12 mouse cellular contexts compared by ENCODE assay signal in the genomic region with DNA sequence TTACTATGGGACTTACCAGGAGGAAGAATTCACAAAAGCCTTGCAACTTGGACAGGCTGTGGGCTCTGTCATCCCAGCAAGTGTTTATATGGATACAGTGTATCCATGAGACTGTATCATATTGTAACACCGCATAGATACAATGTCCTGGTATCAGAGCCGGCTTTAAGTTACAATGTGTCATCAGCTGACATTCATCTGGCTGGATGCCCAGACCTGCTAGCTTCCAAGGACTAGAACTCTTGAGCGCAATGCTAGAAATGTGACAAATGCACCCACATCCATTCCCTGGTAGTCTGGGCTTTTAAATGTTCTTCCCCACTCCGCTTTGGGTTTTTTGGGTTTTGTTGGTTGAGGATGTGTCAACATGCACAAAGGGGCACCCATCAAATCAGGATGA. TPM values are rescaled to one million over a fixed set of nuclear protein-coding genes. Genes with fewer than 3 reads are reported as not detected.
DNase-seq lines count a peak whose midpoint lies in the region; ATAC-seq lines count a peak whose summit lies in the region.
"Had no signal": no experiment of that assay in that cellular context is flagged by ENCODE, and none has a peak within 500 bp of the region (broad histone marks: within the 10 kb centered on the region; RNA-seq: fewer than 3 reads in every experiment).

No protein-coding gene starts in this region.

- no peaks in the 10 kb centered on the region for H3K9me3 ChIP-seq in heart, embryonic 16.5 days (replicated peaks; ENCODE audit: control insufficient read depth, low read length)
- H3K9me3 ChIP-seq in hindbrain, embryonic 12.5 days (replicated peaks), result no peaks in the 10 kb centered on the region
- H3K9me3 ChIP-seq: forebrain, embryonic 12.5 days; liver, embryonic 15.5 days had no signal

- ATAC-seq in heart, embryonic 16.5 days (replicated peaks; ENCODE audit: extremely low read depth, insufficient read depth, low FRiP score), result peak; percentile 49; the same call in 1 of the 2 replicates
- ATAC-seq in activated CD4-positive, CD25-positive, alpha-beta regulatory T cell, adult 4 months, result no peak
- no peak for ATAC-seq in hindbrain, embryonic 12.5 days (ENCODE audit: low FRiP score)
- ATAC-seq: intestine, postnatal 0 days had no signal

- peaks cover 38% of the 10 kb centered on the region for H3K4me1 ChIP-seq in heart, embryonic 16.5 days (ENCODE audit: control insufficient read depth, insufficient read depth, low read length)
- 0 out of 2 replicates have a peak, but pooled peaks cover 3% of the 10 kb centered on the region for H3K4me1 ChIP-seq in hindbrain, embryonic 12.5 days

- H3K27me3 ChIP-seq in heart, embryonic 16.5 days (ENCODE audit: control insufficient read depth, insufficient read depth, low read length), result no peaks in the 10 kb centered on the region
- no peaks in the 10 kb centered on the region for H3K27me3 ChIP-seq in hindbrain, embryonic 12.5 days
- H3K27me3 ChIP-seq: liver, embryonic 15.5 days had no signal

- H3K36me3 ChIP-seq in heart, embryonic 16.5 days (ENCODE audit: control insufficient read depth, insufficient read depth), result peaks cover 10% of the 10 kb centered on the region; the same call in 1 of the 2 replicates
- no peaks in the 10 kb centered on the region for H3K36me3 ChIP-seq in hindbrain, embryonic 12.5 days
- H3K36me3 ChIP-seq: forebrain, embryonic 12.5 days; liver, embryonic 15.5 days had no signal

- 0 out of 2 replicates have a peak overlapping the region, but pooled peaks have one; percentile 20 for H3K9ac ChIP-seq in heart, embryonic 16.5 days (ENCODE audit: low read length)
- no peak overlapping the region for H3K9ac ChIP-seq in hindbrain, embryonic 12.5 days
- H3K9ac ChIP-seq: forebrain, embryonic 12.5 days; liver, embryonic 15.5 days had no signal

- no peak overlapping the region for H3K4me3 ChIP-seq in heart, embryonic 16.5 days (ENCODE audit: low read length)
- H3K4me3 ChIP-seq in hindbrain, embryonic 12.5 days, result no peak overlapping the region
- H3K4me3 ChIP-seq: forebrain, embryonic 12.5 days; liver, embryonic 15.5 days had no signal

- WGBS in heart, embryonic 16.5 days, result 15% methylated on average over 4 of the region's 4 CpGs
- 78% methylated on average over 4 of the region's 4 CpGs for WGBS in hindbrain, embryonic 12.5 days

- peak overlapping the region; percentile 67 for H3K27ac ChIP-seq in heart, embryonic 16.5 days (ENCODE audit: low read length)
- H3K27ac ChIP-seq in hindbrain, embryonic 12.5 days, result no peak overlapping the region
- H3K27ac ChIP-seq: forebrain, embryonic 12.5 days; liver, embryonic 15.5 days had no signal

- peak; percentile 9 for DNase-seq in cerebellum, adult 9-11 months
- DNase-seq in cerebellum, adult 11-12 months, result no peak
- peak; percentile 64 for DNase-seq in kidney, postnatal 14 days
- DNase-seq in kidney, adult 11 months, result no peak
- peak; percentile 81 for DNase-seq in 416B (ENCODE audit: low read depth)
- DNase-seq: thymus, postnatal 4 days had no signal

- H3K4me2 ChIP-seq in heart, embryonic 16.5 days (ENCODE audit: low read depth, low read length), result no peak overlapping the region
- no peak overlapping the region for H3K4me2 ChIP-seq in hindbrain, embryonic 12.5 days (replicated peaks)
- H3K4me2 ChIP-seq: forebrain, embryonic 12.5 days; liver, embryonic 15.5 days had no signal

RNA-seq across cellular contexts. Expression of gene Elk3, which starts 22.6 kb away (rescaled TPM):
- polyA plus RNA-seq in heart, embryonic 16.5 days (2015; fragmentation: Nextera tagmentation; extraction: Ambion mirVana), result 29.3 and 34.2 TPM in 2 replicates
- 10 to 100 TPM; 30.4 to 37.0 TPM for polyA plus RNA-seq in activated CD4-positive, CD25-positive, alpha-beta regulatory T cell, adult 4 months (2017; shearing (Covaris generic))
- 20.9 and 23.6 TPM in 2 replicates for polyA plus RNA-seq in hindbrain, embryonic 12.5 days (2016; fragmentation: Nextera tagmentation; extraction: Ambion mirVana)

Comparison
In these comparisons a context has a peak if more than half of its experiments do, and no peak if none do; other contexts are left out.
1. DNase-seq: peak in cerebellum, adult 9-11 months (single experiment), kidney, postnatal 14 days (single experiment) and 416B (single experiment); none in cerebellum, adult 11-12 months (single experiment) and kidney, adult 11 months (single experiment).